Mouse (Mus musculus): ENCODE results near the gene Golga1.

GRCm38 (mm10) chr2:38999381-38999780 lies 66.0 kb downstream of the Golga1 start:
- no peak for TF ChIP-seq EP300 (IDR thresholded peaks at IDR 0.05; ENCODE audit: low read depth)
- no peak for TF ChIP-seq CTCF (IDR thresholded peaks at IDR 0.05; ENCODE audit: low read depth)

Data from liver, postnatal 0 days (tissue).